Mouse (Mus musculus) cortical plate, adult 2 months (tissue): ENCODE data around the gene Ntn5.

ENCODE experiments used
- CTCF ChIP-seq: fragments of 200-500 bp; IDR thresholded peaks from 2 replicates; pipeline ENCODE4 v1.5.1; 2011; ENCODE audit warnings: mild to moderate bottlenecking, control low read depth, low read length; ENCODE audit not compliant: insufficient read depth; ENCODE audit errors: extremely low read depth
- POLR2A ChIP-seq: fragments of 200-500 bp; IDR thresholded peaks from 2 replicates; pipeline ENCODE4 v1.6.1; 2011; ENCODE audit warnings: mild to moderate bottlenecking, low read length, control low read depth; ENCODE audit not compliant: insufficient read depth; ENCODE audit errors: extremely low read depth

- no peak for TF ChIP-seq CTCF
- no peak for TF ChIP-seq POLR2A
Measured at GRCm38 (mm10) chr7:45642083-45642482, 41.7 kb upstream of the Ntn5 start.
